Mouse (Mus musculus): Measurements from ENCODE around the gene Asb15.

GRCm38 (mm10) chr6:24610358-24610757 is 82.4 kb downstream of the Asb15 start:
- no peak for TF ChIP-seq GABPA (IDR thresholded peaks at IDR 0.05; ENCODE audit: low read depth, low read length)
- no peak for TF ChIP-seq SMC3 (IDR thresholded peaks at IDR 0.05; ENCODE audit: low read depth, low read length)
- no peak for TF ChIP-seq MXI1 (IDR thresholded peaks at IDR 0.05; ENCODE audit: low read depth, low read length)
- no peak for TF ChIP-seq POLR2A (IDR thresholded peaks at IDR 0.05; ENCODE audit: control insufficient read depth in 1 of 2, insufficient read depth in 1 of 2, low read depth in 1 of 2, low read length in 2 of 2, poor library complexity in 1 of 2)
- no peak for TF ChIP-seq TAL1 (IDR thresholded peaks at IDR 0.05; ENCODE audit: low read length)
- TF ChIP-seq ZC3H11A (IDR thresholded peaks at IDR 0.05; ENCODE audit: low read depth, low read length) = no peak
- no peak for TF ChIP-seq BHLHE40 (IDR thresholded peaks at IDR 0.05; ENCODE audit: borderline replicate concordance, low read depth, low read length)
- no peak for TF ChIP-seq GATA1 (IDR thresholded peaks at IDR 0.05; ENCODE audit: low read depth, low read length)
- no peak for TF ChIP-seq CTCF (IDR thresholded peaks at IDR 0.05 in 2 of 3, conservative IDR thresholded peaks at IDR 0.05 in 1 of 3; ENCODE audit: control insufficient read depth in 1 of 3, insufficient read depth in 1 of 3, low read depth in 2 of 3, low read length in 3 of 3, poor library complexity in 1 of 3, severe bottlenecking in 1 of 3)
- no peak for TF ChIP-seq E2F4 (IDR thresholded peaks at IDR 0.05; ENCODE audit: borderline replicate concordance, low read depth, low read length)
- TF ChIP-seq SIN3A (IDR thresholded peaks at IDR 0.05; ENCODE audit: low read length) = no peak
- TF ChIP-seq POLR2AphosphoS5 (IDR thresholded peaks at IDR 0.05; ENCODE audit: borderline replicate concordance, low read depth, low read length) = no peak
- TF ChIP-seq MAX (IDR thresholded peaks at IDR 0.05; ENCODE audit: low read length) = no peak
- no peak for TF ChIP-seq RCOR1 (IDR thresholded peaks at IDR 0.05; ENCODE audit: low read depth, low read length)
